Mouse (Mus musculus) testis, adult 2 months (tissue): Measurements from ENCODE around the gene Olfr867.

Source experiments
- CTCF ChIP-seq: fragments of 200-500 bp; IDR thresholded peaks from 2 replicates; pipeline ENCODE4 v1.5.1; 2012; ENCODE audit warnings: low read depth, mild to moderate bottlenecking, inconsistent platforms, low read length, moderate library complexity; ENCODE audit not compliant: control insufficient read depth, insufficient read depth, insufficient replicate concordance
- POLR2A ChIP-seq: fragments of 200-500 bp; IDR thresholded peaks from 2 replicates; pipeline ENCODE4 v1.6.1; 2012; ENCODE audit warnings: low read depth, mild to moderate bottlenecking, inconsistent platforms, low read length, moderate library complexity; ENCODE audit not compliant: control insufficient read depth

DNA sequence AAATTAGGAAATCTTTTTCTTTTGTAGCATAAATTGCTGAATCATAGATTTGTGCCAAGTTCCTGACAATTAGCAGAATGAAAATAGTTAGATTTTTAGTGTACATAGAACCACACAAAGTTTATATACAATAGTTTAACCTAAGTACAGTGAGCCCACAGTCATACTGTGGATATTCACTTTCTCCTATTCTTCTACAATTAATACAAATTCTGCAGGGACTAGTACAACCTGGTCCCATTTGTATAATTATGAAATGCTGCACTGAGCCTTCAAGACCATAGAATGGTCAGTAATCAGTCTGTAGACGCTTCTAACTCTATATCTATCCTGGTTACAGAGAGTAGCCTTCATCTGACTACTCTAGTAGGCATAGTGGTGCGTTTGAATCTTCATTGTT is 41.0 kb upstream of the Olfr867 start, which contains the start of gene Olfr868:
- TF ChIP-seq CTCF, result no peak
- no peak for TF ChIP-seq POLR2A
